Mouse (Mus musculus) stomach, postnatal 0 days (tissue): ENCODE measurements around the gene Ano5. TPM values are rescaled to one million over a fixed set of nuclear protein-coding genes. Genes with fewer than 3 reads are reported as not detected.

ENCODE experiments used
- ATAC-seq: fragments of 200-750 bp; cut with Nextera tagmentation; 2 replicates; pipeline ENCODE4 v1.8.0; 2017; ENCODE audit not compliant: low FRiP score, low TSS enrichment
- DNase-seq: peaks from one replicate; pipeline ENCODE4 v3.0.0-alpha.2; 2016; ENCODE audit warnings: low spot score
- H3K27ac ChIP-seq: fragments of 300-500 bp; sonication (generic); replicated peaks from 2 replicates; pipeline ENCODE4 v1.5.1; 2014; ENCODE audit warnings: mild to moderate bottlenecking, control low read depth
- H3K27me3 ChIP-seq: fragments of 300-500 bp; sonication (generic); 2 replicates; pipeline ENCODE4 v1.6.1; 2014; ENCODE audit warnings: low read length; ENCODE audit not compliant: control insufficient read depth, insufficient read depth
- H3K36me3 ChIP-seq: fragments of 300-500 bp; sonication (generic); 2 replicates; pipeline ENCODE4 v1.6.1; 2014; ENCODE audit warnings: low read length, mixed read lengths; ENCODE audit not compliant: control insufficient read depth, insufficient read depth
- H3K4me1 ChIP-seq: fragments of 300-500 bp; sonication (generic); replicated peaks from 2 replicates; pipeline ENCODE4 v1.6.1; 2014; ENCODE audit warnings: antibody characterized with exemption; ENCODE audit not compliant: control insufficient read depth, insufficient read depth
- H3K4me2 ChIP-seq: fragments of 300-500 bp; sonication (generic); replicated peaks from 2 replicates; pipeline ENCODE4 v1.6.1; 2014; ENCODE audit warnings: low read depth, mild to moderate bottlenecking, control low read depth, moderate library complexity
- H3K4me3 ChIP-seq: fragments of 300-500 bp; sonication (generic); 2 replicates; pipeline ENCODE4 v1.5.1; 2014; ENCODE audit warnings: low read depth, low read length, control low read depth
- H3K9ac ChIP-seq: fragments of 300-500 bp; sonication (generic); 2 replicates; pipeline ENCODE4 v1.6.1; 2014; ENCODE audit warnings: mild to moderate bottlenecking, low read length, control low read depth, mixed read lengths
- H3K9me3 ChIP-seq: fragments of 300-500 bp; sonication (generic); 2 replicates; pipeline ENCODE4 v1.6.1; 2016; ENCODE audit warnings: low read length; ENCODE audit not compliant: control insufficient read depth
- CTCF ChIP-seq: IDR thresholded peaks from 2 replicates; pipeline ENCODE4 v1.5.1; 2016; ENCODE audit warnings: antibody characterized with exemption, low read depth, mild to moderate bottlenecking, moderate library complexity
- EP300 ChIP-seq: optimal IDR thresholded peaks from 2 replicates; pipeline ENCODE3; 2016; ENCODE audit warnings: antibody characterized with exemption
- WGBS: fragments of 180-500 bp; shearing (Covaris S2); extraction: QIAGEN DNeasy Blood & Tissue Kit; methylation state at CpG from one replicate; pipeline ENCODE4 v1.1.7; 2014; 5-methylcytosine and 5-hydroxymethylcytosine counted together
- polyA plus RNA-seq: library from polyadenylated mRNA; unstranded; fragments of >200 nt; fragmentation: Nextera tagmentation; extraction: Ambion mirVana; gene quantifications from 2 replicates; pipeline ENCODE4 v1.2.1, GENCODE M21; 2015

Gene Ano5
- polyA plus RNA-seq, result 0.08 and 0.12 TPM in 2 replicates

DNA sequence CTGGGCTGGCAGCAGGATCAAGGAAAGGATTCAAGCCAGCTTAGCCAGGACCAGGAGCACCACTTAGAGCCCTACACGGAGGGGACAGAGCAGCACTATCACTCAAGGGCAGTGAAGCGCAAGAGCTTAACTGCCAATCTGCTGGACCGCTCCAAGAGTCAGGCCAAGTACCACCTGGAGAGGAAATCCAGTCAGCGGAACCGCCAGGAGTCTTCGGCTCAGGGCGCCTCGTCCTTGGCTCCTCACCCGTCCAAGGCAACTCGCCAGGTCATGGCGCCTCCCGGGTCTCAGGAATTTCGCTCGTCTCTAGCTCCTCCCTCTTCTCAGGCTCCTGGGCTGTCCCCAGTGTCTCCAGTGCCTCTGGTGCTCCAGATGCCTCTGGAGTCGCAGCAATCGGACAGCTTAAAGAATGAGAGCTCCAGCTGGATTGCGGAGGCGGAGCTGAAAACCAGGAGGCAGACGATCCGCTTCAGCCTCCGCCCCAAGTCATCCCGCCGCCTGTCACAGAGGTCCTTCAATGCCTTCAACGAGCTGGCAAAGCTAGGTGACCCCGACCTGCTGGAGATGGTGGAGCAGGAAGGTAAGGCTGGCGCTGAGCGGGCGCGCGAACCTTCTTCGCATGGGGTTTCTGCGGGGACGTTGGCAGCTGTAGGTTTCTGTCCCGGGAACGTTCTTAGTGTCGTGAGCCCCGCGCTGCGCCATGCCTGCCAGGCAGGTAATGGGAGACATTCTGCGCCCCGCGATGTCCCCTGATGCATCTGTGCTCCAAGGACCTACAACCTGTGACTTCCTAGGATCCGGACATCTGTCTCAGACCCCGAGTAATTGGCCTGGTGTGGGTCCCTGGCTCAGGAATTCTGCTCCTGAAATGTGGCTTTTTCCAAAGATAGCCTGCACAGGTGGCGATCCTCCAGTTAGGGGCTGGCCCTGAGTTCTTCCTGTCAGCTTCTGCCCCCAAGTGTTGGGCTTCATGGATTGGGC is at the start of gene Ano5:
TSS of gene Ano5 (plus strand) at position 359 of the 981 bp plus-strand sequence.
- Histone ChIP-seq H3K9ac (0 out of 2 replicates have a peak within 1 kb of the TSS, but pooled peaks have one; percentile 31), H3K4me1 (no peaks in the 10 kb centered on the region), H3K36me3 (no peaks in the 10 kb centered on the region), H3K27me3 (no peaks in the 10 kb centered on the region), H3K9me3 (no peaks in the 10 kb centered on the region), H3K4me2 (peak within 1 kb of the TSS; percentile 62), H3K27ac (no peak within 1 kb of the TSS), H3K4me3 (peak within 1 kb of the TSS; percentile 31)
- no peak for ATAC-seq
- DNase-seq, result peak; percentile 19
- TF ChIP-seq CTCF (no peak), EP300 (no peak)
- WGBS, result 2% methylated on average over 45 of the region's 45 CpGs

DNA sequence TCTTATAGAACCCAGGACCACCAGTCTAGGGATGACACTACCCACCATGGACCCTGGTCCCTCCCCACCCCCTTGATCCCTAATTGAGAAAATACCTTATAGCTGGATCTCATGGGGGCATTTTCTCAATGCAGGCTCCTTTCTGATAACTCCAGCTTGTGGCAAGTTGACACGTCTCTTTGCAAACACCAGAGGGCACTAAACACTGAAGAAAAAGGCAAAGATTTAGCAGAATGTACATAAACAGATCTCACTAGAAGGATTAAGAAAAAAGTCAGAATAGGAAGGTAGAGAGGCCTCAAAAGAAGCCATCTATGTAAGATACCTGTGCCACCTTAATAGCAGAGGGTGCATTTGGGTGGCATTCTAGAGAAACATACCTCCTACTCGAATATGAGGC is 11.4 kb upstream of the Ano5 start:
- ATAC-seq (no peak), DNase-seq (no peak)
- H3K36me3 ChIP-seq, result no peaks in the 10 kb centered on the region
- H3K27ac ChIP-seq, result no peak overlapping the region
- no peaks in the 10 kb centered on the region for H3K27me3 ChIP-seq
- no peak overlapping the region for H3K4me2 ChIP-seq
- WGBS, result 28% methylated on average over 2 of the region's 2 CpGs
- H3K4me3 ChIP-seq, result no peak overlapping the region
- TF ChIP-seq CTCF (peak; percentile 65), EP300 (no peak)
- no peak overlapping the region for H3K9ac ChIP-seq
- H3K4me1 ChIP-seq, result no peaks in the 10 kb centered on the region
- H3K9me3 ChIP-seq, result no peaks in the 10 kb centered on the region

DNA sequence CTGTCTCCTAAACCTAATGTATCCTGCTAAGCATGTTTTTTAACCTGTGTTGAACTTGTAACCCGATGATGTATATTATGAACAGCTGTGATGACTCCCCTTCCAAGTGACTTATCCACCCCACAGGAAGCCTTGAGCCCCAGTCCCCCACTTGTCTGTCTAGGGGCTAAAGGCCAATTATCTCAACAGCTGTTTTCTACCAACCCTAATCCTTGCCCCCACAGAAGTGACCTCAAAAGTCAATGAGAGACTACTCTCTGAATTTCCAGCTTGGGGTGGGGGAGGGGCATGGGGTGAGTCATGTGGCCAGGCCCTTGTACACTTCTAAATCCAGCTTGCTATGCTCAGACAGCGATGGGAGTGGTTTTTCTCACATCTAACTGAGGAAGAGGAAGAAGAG is 6.9 kb upstream of the Ano5 start:
- 0 out of 2 replicates have a peak, but pooled peaks have one; percentile 21 for ATAC-seq
- Histone ChIP-seq H3K9me3 (no peaks in the 10 kb centered on the region), H3K27me3 (no peaks in the 10 kb centered on the region), H3K4me2 (no peak overlapping the region), H3K4me1 (no peaks in the 10 kb centered on the region), H3K36me3 (no peaks in the 10 kb centered on the region), H3K9ac (no peak overlapping the region), H3K27ac (no peak overlapping the region), H3K4me3 (no peak overlapping the region)
- 25% methylated on average over 2 of the region's 2 CpGs for WGBS
- DNase-seq, result no peak
- TF ChIP-seq CTCF (no peak), EP300 (no peak)

GRCm38 (mm10) chr7:51510147-51510546 is 682 bp upstream of the Ano5 start:
- no peak for ATAC-seq
- Histone ChIP-seq H3K27ac (no peak overlapping the region), H3K9ac (no peak overlapping the region), H3K4me1 (no peaks in the 10 kb centered on the region), H3K9me3 (no peaks in the 10 kb centered on the region), H3K4me3 (no peak overlapping the region), H3K36me3 (no peaks in the 10 kb centered on the region), H3K27me3 (no peaks in the 10 kb centered on the region), H3K4me2 (no peak overlapping the region; the same call in 1 of the 2 replicates)
- DNase-seq, result no peak
- no peak for TF ChIP-seq CTCF
- TF ChIP-seq EP300, result no peak
- 72% methylated on average over 7 of the region's 7 CpGs for WGBS

DNA sequence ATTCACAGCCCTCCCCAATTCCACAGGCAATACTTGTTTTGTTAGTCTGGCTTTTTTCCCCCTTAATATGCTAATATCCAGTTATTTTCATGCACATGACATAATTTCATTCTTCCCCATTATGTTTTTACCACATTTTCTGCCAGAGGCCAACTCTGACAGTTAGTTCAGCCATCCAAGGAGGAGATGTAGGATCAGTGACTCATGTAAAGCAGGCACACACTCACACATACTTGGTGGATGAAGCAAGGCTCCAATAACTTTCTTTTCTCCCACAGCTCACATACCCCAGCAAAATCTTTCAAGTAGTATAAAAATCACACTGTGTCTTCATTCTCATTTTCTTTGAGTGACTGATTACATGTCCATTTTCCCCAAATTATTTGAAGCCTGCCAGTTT is 28.5 kb downstream of the Ano5 start:
- Histone ChIP-seq H3K9ac (no peak overlapping the region), H3K4me3 (no peak overlapping the region), H3K36me3 (no peaks in the 10 kb centered on the region), H3K27ac (no peak overlapping the region), H3K27me3 (no peaks in the 10 kb centered on the region), H3K4me2 (no peak overlapping the region), H3K4me1 (no peaks in the 10 kb centered on the region), H3K9me3 (no peaks in the 10 kb centered on the region)
- DNase-seq (no peak), ATAC-seq (no peak)
- TF ChIP-seq CTCF (no peak), EP300 (no peak)

- Histone ChIP-seq H3K27me3 (no peaks in the 10 kb centered on the region), H3K4me3 (no peak overlapping the region), H3K9me3 (no peaks in the 10 kb centered on the region), H3K9ac (no peak overlapping the region), H3K4me1 (no peaks in the 10 kb centered on the region), H3K27ac (no peak overlapping the region), H3K36me3 (no peaks in the 10 kb centered on the region), H3K4me2 (no peak overlapping the region)
- TF ChIP-seq EP300 (no peak), CTCF (peak; percentile 64)
- WGBS, result 55% methylated on average over 6 of the region's 6 CpGs
- ATAC-seq (no peak), DNase-seq (no peak)
These were observed 29.9 kb downstream of the Ano5 start for GRCm38 (mm10) chr7:51540736-51541135.
